Mouse (Mus musculus): Measurements from ENCODE around the gene Eras.
"Not testable (repeated sequence)": the region's sequence is repeated elsewhere in the genome, so short reads cannot be mapped to it uniquely, and the experiment has no call there.

Gene Eras

DNA sequence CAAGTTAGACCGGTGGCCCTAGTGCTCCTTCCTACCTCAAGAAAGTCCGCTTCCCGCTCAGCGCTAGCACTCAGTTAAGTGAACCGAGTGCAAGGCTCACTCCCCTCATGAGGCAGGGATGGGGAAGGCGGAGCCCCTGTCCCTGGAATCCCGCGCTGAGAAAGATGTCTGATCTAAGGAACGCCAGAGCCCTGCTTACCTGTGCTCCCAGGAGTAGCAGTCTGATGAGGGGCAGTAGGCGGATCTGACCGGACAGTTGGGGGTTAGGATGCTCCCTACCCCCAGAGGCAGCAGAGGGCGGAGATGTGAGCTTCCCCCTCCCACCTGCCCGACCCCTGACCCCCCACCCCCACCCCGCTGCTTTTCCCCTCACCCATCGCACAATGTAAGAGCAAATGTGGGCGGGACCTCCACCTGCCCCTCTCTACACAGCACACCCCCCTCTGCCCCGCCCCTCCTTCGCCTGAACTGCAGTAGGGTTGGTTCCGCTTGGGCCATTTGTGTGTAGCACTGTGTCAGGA, at the start of gene Eras:
Gene Eras (minus strand): TSS at position 338 of the 521 bp plus-strand sequence.
- DNase-seq: no peak

DNA sequence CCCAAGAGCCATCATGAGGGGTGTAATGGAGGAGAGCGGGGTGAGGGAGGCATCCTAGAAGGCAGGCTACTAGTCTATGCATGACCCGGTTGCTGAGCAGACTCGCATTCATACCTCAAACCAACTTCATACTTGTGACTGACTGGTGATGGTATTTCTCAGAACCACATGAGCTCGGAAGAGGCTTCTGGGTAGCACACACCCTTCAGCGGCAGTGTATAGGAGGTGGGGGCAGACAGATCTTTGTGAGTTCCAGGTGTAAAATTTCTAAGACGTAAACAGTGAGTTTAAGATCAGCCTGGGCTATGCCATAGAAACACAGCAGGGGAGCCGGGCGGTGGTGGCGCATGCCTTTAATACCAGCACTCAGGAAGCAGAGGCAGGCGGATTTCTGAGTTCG, 49.5 kb upstream of the Eras start, which contains the start of gene Gata1:
Gene Gata1 (minus strand): TSS at position 180 of the 400 bp plus-strand sequence.
- no peak for DNase-seq

DNA sequence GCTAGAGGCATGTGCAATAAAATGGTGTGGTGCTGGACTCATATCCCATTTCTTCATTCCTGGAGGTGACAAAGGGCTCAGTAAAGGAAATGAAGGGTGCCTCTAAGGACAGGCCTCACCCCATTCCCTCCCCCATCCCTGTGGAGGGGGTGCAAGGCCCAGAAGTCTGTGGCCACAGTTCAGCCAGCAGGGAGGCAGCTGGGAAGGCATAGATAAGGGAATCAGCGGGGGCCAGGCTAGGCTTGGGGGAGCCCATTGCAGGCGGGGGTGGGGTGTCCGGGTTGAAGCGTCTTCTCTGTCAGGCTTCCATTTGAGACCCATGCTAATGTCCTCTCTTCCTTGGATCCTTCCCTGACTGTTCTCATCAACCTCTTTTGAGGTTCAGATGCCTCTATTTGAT, 42.9 kb upstream of the Eras start:
- no peak for DNase-seq

DNA sequence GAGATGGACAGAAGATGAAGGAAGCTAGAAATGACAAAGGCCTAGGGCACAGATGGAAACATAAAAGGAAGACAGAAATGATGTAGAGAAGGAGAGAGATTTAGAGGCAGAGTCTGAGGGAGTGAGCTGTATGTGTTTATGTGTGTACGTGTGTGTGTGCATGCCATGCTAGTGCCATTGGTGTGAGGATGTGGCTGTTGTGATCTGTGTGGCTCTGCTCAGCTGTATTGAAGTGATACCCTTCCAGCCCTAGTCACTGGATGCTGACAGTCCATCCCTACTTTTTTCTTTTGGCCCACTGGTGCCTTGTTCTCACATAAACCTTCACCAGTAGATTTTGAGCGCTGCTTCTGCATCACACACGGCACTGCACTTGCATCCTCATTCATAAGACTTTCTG, 40.5 kb upstream of the Eras start:
- DNase-seq: no peak

DNA sequence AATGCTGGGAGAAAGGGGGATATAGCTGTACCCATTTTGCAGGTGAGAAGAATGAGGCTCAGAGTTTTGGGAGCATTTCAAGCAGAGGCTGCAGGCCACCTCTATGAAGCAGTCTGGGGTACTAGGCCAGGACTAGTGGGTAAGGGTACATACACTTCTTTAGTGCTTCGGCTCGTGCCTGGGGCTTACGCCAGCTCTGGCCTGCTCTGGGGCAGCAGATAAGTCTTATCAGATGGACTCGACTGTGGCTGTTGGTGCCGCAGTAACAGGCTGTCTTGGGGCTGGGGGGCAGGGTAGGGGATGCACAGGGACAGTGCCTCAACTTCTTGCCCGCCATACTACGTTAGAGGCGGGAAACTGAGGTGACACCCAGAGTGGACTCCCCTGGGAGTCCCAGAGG, 39.8 kb upstream of the Eras start:
- no peak for DNase-seq

DNA sequence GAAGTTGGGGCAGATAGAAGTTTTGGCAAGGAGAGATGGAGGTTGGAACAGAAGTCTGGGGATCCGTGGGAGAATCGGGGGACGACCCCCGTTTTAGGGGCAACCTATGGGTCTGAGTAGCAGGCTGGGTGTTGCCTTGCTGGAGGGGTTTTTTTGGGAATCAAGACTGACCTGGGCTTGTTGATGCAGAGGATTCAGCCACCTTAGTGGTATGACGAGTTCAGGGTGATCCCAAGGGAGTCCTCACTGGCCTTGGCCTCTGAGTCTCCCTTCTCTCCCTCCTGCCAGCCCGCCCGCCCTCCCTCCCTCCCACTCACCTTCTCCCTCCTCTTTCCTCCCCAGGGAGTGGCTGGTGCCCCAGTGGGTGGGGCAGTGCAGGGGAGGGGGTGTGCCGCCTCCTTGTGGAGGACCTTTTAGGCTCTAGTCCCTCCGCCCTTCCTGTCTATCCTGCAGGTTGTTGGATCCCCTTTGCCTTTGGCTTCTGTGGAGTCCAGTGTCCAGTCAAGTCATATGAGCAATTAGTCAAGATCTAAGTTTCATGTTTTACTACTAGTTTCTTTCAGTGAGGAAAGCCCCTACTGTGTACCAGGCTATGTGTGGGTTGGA, 39.3 kb upstream of the Eras start:
- DNase-seq: no peak

DNA sequence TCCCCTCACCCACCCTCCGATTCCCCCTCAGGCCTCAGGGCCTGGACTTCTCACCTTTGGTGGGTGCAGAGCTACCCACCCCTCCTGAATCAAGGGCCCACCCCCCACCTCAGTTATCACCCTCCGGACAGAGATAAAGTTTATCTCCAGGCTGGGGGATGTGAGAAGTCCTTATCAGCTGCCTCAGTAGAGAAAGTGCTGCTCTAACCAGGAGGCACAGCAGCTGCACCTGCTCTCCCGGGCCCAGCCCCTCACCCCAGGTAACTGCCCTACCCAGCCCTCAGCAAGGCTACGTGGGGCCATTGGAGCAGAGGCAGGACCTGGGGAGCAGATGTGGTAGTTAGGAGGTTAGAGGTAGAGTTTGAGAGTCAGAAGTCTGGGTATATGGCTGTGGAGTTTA, 37.8 kb upstream of the Eras start:
- DNase-seq: no peak

DNA sequence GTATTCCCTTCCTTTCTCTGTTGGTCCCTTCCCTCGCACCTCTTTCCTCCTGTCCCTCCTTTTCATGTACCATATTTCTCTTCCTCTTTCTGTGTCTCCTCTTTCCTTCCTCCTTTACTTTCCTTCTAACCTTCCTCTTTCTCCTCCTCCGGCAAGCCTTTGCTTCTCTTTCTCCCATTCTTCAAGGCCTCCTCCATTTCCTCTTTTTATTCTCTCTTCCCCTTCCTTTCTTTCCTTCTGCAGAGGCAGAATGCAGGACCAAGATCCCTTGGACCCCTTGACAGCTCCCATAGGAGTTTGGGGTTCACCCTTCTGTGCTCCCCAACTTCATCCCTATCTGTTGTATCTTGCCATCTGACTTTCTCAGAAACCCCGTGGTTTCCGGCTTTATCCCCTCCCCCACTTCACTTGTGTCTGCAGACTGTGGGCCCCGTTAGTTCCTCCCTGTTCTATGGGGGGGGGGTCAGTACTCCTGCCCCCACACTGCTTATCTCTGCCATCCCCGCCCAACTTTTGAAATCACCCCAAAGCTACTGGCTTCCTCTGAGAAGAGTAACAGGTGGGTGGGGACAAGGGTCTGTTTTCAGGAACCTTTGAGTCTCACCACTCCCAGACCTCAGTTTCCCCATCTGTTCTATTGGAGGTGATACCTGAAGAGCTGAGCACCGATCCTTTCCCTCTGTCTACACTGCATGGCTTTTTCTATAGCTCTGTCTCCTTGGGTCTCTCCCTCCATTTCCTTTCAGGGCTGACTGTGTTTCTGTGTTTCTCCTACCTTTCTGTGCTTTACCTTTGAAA, 35.6 kb upstream of the Eras start:
- no peak for DNase-seq

DNA sequence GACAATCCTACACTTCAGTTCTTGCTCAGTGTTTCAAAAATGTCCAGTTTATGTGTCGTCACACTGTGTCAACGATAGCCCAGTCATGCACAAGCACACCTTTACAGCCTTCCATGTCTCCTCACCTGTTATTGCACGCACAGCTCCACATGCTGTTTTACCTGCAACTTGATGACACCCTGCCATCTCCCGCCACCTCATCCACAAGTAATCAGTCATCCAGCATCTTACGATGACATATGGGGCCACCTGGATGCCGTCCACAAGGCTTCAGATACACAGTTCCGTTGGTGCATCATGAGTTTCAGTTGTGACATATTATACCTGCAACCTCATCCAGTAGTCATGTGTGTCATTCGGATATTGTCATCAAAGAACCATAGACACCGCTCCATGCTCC, 30.5 kb upstream of the Eras start:
- DNase-seq: no peak

DNA sequence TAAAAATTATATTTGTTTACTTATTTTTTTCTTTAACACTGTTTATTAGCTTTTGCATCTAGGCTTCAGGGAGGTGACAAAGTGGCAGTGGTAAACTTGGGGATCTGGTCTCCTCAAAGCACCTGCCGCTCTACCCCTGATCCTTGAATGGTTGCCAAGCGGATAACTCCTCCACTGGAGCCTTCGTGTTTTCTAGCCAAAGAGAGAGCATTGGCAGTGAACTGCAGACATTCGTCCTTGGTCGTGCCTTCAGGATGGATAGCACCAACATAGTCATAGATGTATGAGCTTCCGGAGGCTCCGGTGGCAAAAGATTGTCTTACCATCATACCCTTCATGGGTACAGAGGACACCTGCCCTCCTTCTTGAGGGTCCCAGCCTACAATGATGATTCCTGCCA, 21.7 kb upstream of the Eras start:
- DNase-seq: no peak

DNA sequence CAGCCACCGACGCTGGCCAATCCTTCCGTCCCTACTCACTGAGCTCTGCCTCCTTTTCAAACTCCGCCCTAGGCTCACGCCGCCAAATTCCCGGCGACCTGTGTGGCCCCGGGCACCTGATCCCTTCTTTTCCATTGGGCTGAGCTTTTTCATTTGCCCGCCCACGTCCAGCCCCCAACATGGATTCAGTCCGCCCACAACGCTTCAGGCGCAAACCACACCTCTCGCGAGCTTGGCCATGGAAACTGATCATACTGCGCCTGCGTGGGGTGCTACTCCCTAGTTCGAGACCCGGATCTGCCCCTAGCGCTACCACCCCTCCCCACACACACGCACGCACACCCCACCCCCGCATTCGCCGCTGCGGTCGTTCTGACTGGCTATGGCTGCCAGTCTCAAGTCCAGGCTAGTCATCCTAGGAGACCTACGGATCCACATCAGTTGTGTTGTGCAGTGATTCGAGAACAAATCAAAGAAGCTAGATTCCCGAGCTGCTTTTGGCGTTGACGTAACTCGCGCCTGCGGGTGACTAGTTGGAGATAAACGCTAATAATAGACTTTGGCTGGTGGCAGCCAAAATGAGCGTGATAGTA, 19.6 kb upstream of the Eras start:
- DNase-seq: peak; percentile 95

DNA sequence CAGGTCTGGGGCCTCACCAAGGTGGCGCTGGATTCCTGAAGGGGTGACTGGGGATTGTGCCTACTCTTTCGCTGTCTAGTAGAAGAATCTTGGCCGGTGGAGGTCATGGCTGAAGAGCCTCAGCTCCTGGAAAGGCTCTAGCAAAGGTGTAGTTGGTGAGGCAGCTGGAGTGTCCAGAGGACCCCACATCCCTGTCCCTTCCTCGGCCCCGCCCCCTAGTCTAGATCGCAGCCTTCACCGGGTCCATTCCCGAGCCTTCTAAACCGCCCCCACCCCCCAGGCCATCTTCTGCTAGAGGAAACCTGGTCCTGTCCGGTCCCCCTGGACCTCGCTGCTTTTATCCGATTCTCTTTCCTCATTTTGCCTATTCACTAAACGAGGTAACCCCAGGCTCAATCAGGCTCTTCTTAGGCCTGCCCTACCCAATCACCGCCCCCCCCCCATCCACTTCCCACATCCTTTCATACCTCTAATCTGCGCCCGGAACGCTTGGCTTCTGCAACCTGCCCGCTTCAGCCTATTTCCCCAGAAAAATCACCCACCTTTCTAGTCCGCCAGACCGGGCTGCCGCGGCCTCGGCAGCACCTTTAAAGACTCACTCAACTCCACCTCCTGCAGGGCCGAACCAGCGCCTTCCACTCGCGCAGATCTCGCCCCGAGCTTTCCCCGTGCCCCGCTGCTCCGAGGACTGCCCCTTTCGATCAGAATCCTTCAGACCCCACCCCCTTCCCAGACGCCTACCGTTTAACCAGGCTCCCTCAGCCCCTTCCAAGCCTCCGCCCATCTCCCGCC, 18.9 kb upstream of the Eras start, which contains the start of gene Hdac6:
Gene Hdac6 (minus strand): TSS at position 782 of the 792 bp plus-strand sequence.
- DNase-seq: peak; percentile 33

DNA sequence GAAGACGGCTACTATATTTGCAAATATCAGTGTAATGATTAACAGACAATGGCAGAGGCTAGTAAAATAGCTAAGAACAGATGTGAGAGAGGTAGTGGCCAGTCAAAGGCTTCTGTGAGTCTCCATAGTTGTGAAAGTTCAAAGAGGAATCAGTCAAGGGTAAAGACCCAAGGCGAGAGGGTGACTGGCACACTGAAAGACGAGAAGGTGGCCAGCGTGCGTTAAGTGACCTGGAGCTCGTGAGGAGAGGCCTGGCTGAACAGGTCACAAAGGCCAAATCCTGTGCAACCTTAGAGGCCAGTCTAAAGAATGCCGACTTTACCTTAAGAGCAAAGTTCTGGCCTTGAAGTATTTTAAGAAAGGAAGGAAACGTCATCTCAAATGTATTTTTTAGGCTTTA, 17.2 kb upstream of the Eras start:
- peak; percentile 7 for DNase-seq

DNA sequence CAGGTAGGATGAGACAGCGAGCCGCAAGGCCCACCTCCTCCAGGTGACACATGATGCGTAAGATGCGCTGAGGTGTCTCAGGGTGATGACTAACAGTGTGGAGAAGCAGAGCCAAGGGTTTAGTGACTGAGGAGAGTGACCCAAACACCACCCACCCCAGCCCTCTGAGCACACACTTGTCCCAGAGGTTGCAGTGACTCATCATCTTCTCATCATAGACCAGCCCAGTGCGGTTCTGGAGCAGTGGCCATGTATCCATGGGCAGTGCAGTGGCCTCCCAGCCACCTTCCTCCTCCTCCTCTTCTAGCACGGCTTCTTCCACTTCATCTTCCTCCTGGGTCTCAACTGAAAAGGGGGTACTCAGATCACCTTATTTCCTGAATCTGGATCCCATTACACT, 9.3 kb upstream of the Eras start:
- DNase-seq: no peak

DNA sequence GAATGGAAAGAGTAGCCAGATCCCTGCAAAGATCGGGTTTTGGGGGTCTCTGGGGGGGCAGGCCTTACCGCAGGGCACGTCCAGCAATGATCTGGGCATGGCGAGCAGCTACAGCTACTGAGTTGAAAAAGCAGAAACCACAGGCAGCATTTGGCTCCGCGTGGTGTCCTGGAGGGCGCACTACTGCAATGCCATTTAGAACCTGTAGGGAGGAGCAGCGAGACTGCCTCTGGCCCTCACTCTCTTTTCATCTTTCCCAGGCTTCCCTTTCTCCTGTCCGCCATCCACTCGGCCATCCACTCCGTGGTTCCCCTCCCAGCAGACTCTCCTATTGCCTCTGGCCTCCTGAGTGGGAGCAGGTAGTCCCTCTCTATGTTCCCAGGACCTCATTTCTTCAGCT, 8.5 kb upstream of the Eras start:
- DNase-seq: no peak

DNA sequence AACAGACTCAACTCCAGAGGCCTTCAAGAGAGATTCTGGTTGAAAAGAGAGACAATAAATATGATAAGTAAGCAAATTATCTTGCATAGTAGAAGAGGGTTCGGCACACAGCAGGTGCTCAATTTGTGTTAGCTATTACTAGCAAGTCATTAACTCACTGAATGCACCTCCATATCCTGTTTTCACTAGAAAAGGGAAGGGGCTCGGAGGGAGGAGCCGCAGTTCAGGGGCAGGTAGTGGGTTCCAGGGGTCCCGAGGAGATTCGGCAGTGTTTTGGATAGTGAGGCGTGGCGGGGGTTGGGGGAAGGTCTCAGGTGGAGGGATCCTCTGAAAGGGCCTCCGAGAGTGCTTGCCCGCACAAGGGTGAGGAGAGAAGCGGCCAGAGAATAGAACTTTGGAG, 1.3 kb downstream of the Eras start:
- DNase-seq: no peak

DNA sequence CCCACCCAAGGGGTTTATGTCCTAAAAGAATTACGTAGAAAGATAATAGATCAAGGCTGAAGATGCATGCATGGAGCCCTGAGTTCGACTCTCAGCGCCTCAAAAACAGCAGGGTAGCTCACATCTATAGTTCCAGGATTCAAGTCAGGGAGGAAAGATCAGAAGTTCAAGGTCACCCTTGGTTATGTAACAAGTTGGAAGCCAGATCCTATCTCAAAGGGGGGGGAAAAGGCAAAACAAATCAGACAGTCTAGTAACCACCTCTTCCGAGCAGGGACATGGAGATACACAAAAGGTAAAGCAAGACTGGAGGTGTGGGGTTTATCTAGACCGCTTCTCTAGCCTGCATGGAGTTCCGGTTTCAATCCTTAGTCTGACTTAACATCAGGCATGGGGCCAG, 2.1 kb downstream of the Eras start:
- DNase-seq: no peak

DNA sequence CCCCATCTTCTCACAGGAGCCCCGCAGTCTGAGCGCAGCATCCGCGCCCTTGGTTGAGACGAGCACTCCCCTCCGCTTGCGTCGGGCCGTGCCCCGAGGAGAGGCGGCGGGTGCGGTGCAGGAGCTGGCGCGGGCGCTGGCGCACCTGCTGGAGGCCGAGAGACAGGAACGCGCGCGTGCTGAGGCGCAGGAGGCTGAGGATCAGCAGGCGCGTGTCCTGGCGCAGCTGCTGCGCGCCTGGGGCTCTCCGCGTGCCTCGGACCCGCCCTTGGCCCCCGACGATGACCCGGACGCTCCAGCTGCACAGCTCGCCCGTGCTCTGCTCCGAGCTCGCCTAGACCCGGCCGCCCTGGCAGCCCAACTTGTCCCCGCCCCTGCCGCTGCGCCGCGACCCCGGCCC, 6.4 kb downstream of the Eras start:
- DNase-seq: no peak

DNA sequence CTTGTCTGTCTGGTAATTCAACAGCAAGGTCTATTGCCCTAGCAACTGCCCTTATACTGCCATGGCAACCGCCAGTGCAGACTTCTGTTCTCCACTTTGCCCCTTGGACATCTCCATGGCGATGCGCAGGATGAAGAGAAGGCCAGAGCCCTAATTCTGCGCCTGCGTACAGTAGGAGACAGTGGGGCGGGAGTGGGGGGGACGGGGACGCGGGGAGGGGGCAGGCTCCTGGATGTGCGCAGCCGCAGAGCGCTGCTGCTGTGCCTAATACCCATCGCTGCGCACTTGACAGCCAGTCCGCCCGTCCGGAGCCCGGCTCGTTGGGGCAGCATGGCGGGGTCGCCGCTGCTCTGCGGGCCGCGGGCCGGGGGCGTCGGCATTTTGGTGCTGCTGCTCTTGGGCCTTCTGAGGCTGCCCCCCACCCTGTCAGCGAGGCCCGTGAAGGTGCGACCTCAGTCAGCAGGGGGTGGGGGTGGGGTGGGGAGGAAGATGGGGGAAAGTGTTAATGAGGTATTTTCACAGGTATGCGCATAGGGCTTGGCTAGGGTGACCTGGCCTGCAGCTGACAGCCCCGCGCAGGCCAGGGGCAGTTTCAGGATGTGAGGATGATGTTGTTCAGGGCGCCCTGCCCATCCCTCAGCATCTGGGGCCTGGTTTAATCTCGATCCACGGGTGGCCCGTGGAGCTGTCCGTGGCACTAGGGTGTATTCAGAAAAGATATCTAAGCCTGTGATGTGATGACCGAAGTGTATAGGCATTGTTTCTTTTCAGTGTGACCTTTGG, 8.6 kb downstream of the Eras start, which contains the start of gene Pcsk1n:
Gene Pcsk1n (plus strand): TSS at position 222 of the 783 bp plus-strand sequence.
- DNase-seq: peak; percentile 15

DNA sequence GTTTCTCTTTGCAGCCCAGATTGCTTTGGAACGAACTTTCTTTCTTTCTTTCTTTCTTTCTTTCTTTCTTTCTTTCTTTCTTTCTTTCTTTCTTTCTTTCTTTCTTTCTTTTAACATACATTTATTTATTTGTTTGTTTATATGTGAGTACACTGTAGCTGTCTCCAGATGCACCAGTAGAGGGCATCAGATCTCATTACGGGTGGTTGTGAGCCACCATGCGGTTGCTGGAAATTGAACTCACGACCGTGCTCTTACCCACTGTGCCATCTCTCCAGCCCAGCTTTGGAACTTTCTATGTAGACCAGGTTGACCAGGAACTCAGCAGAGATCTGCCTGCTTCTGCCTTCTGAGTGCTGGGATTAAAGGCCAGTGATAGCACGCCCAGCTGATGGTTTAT, 10.4 kb downstream of the Eras start:
- DNase-seq: not testable (repeated sequence)

DNA sequence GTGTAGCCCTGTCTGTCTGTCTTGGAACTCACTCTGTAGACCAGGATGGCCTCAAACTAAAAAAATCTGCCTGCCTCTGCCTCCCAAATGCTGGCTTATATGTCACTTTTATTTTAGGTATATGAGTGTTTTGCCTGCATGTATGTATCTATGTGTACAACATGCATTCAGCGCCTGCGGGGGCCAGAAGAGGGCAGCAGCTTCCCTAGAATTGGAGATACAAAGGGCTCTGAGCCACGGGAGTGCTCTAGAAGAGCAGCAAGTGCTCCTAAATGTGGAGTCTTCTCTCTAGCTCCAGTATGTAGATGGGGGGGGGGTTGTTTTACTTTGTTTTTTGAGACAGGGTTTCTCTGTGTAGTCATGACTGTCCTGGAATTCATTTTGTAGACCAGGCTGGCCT, 12.7 kb downstream of the Eras start:
- DNase-seq: peak; percentile 48

DNA sequence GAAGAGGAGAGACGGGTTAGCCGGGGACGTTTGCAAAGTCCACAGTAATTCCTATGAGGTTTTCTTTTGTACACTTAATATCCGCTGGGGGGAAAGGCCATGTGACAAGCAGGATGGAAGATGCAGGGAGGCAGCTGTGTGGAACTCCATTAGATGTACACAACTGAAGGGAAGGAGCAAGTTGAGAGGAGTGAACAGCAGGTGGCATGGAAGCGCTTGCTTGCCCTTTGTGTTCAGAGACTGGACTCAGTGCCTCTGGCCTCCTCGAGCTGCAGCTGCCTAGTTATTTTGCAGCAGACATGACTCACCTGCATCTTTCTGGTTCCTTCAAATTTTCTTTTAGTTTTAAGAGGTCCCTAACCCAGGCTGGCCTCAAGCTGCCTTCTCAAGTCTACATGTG, 17.9 kb downstream of the Eras start:
- no peak for DNase-seq

Data from kidney, postnatal 10 days (tissue).